Mouse (Mus musculus) lung, embryonic 14.5 days (tissue): Measurements from ENCODE around the gene Myd88. TPM values are rescaled to one million over a fixed set of nuclear protein-coding genes. Genes with fewer than 3 reads are reported as not detected.
A peak's percentile ranks its signal among the peaks of the same experiment; 100 is the strongest.

Source experiments
- ATAC-seq: fragments of 200-750 bp; cut with Nextera tagmentation; 2 replicates; pipeline ENCODE4 v1.8.0; 2017; ENCODE audit warnings: mild to moderate bottlenecking, moderate TSS enrichment, moderate library complexity; ENCODE audit not compliant: insufficient read depth
- DNase-seq: peaks from one replicate; pipeline ENCODE4 v3.0.0-alpha.2; 2015
- H3K27ac ChIP-seq: fragments of 300-500 bp; sonication (generic); 2 replicates; pipeline ENCODE4 v1.5.1; 2014; ENCODE audit warnings: low read depth, mild to moderate bottlenecking, moderate library complexity
- H3K27me3 ChIP-seq: fragments of 300-500 bp; sonication (generic); 2 replicates; pipeline ENCODE4 v1.6.1; 2014; ENCODE audit warnings: low read length, control low read depth; ENCODE audit not compliant: insufficient read depth
- H3K36me3 ChIP-seq: fragments of 300-500 bp; sonication (generic); 2 replicates; pipeline ENCODE4 v1.6.1; 2014; ENCODE audit warnings: control low read depth; ENCODE audit not compliant: insufficient read depth
- H3K4me1 ChIP-seq: fragments of 300-500 bp; sonication (generic); 2 replicates; pipeline ENCODE4 v1.6.1; 2014; ENCODE audit warnings: antibody characterized with exemption, control low read depth; ENCODE audit not compliant: insufficient read depth
- H3K4me2 ChIP-seq: fragments of 300-500 bp; sonication (generic); 2 replicates; pipeline ENCODE4 v1.6.1; 2014; ENCODE audit warnings: mild to moderate bottlenecking
- H3K4me3 ChIP-seq: fragments of 300-500 bp; sonication (generic); 2 replicates; pipeline ENCODE4 v1.5.1; 2014; ENCODE audit warnings: low read depth, low read length
- H3K9ac ChIP-seq: fragments of 300-500 bp; sonication (generic); 2 replicates; pipeline ENCODE4 v1.6.1; 2014
- H3K9me3 ChIP-seq: fragments of 300-500 bp; sonication (generic); 2 replicates; pipeline ENCODE4 v1.6.1; 2016; ENCODE audit warnings: low read depth, low read length, control low read depth
- CTCF ChIP-seq: IDR thresholded peaks from 2 replicates; pipeline ENCODE4 v1.5.1; 2016; ENCODE audit warnings: antibody characterized with exemption, low read depth
- WGBS: fragments of 180-500 bp; shearing (Covaris S2); extraction: QIAGEN DNeasy Blood & Tissue Kit; methylation state at CpG from one replicate; pipeline ENCODE4 v1.1.7; 2014; 5-methylcytosine and 5-hydroxymethylcytosine counted together
- polyA plus RNA-seq: library from polyadenylated mRNA; unstranded; fragments of >200 nt; fragmentation: Nextera tagmentation; extraction: Ambion mirVana; gene quantifications from 2 replicates; pipeline ENCODE4 v1.2.1, GENCODE M21; 2014

The Myd88 gene
- polyA plus RNA-seq, 1 experiment from 2014 or later: 21.8 TPM

DNA sequence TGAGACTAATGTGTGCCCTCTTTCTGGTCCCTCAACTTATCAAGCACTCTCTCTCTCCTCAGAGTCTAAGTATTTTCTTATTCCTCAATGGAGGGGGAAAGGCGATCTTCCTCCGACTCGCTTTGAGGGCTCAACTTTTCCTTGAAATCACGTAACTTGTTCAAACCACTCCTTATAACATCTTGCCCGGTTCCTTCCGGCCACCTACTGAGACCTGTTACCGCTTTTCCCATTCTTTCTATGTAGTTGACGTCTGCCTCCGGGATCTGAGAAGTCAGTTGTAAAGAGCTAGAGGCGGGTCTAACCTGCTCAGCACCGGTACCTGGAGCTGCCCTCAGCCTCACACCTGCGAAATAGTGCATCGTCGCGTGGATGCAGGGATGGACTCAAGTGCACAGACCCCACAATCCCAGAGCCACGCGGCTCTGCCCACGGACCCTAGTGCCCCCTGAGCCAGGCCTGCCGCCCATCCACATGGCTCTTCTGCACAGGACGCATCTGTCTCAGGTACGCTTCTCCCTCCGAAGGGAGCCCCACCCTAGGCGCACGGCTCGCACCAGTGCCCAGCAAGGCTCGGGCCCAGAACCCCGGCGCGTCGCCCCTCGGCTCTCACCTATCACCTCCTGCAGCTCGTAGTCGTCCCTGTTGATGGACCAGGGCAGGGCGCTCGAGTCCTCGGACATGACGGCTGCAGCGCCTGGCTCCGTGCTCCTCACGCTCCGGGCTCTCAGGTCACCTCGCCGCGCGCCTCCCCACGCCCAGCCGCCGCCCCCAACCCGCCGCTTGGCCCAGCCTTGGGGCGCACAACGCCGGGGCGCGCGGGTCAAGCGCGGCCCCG lies 19.6 kb downstream of the Myd88 start:
- under 1% methylated on average over 57 of the region's 59 CpGs for WGBS
- Histone ChIP-seq H3K27me3 (no peaks in the 10 kb centered on the region), H3K36me3 (no peaks in the 10 kb centered on the region), H3K27ac (peak overlapping the region; percentile 91), H3K9ac (peak overlapping the region; percentile 83), H3K4me3 (peak overlapping the region; percentile 91), H3K4me2 (peak overlapping the region; percentile 96), H3K4me1 (no peaks in the 10 kb centered on the region), H3K9me3 (no peaks in the 10 kb centered on the region)
- peak; percentile 24 for DNase-seq
- peak; percentile 47 for ATAC-seq
- no peak for TF ChIP-seq CTCF

- Histone ChIP-seq H3K27me3 (no peaks in the 10 kb centered on the region), H3K36me3 (no peaks in the 10 kb centered on the region), H3K9me3 (no peaks in the 10 kb centered on the region), H3K4me2 (peak overlapping the region; percentile 96), H3K9ac (peak overlapping the region; percentile 83), H3K4me3 (peak overlapping the region; percentile 91), H3K4me1 (no peaks in the 10 kb centered on the region), H3K27ac (0 out of 2 replicates have a peak overlapping the region, but pooled peaks have one; percentile 3)
- TF ChIP-seq CTCF: no peak
- no peak for DNase-seq
- 13% methylated on average over 7 of the region's 7 CpGs for WGBS
- no peak for ATAC-seq
Measured at GRCm38 (mm10) chr9:119320946-119321345, 20.3 kb downstream of the Myd88 start.

- Histone ChIP-seq H3K4me2 (peak overlapping the region; percentile 96), H3K9me3 (no peaks in the 10 kb centered on the region), H3K36me3 (no peaks in the 10 kb centered on the region), H3K27me3 (no peaks in the 10 kb centered on the region), H3K27ac (no peak overlapping the region), H3K9ac (no peak overlapping the region), H3K4me1 (no peaks in the 10 kb centered on the region), H3K4me3 (no peak overlapping the region; the same call in 1 of the 2 replicates)
- DNase-seq (no peak), ATAC-seq (no peak)
- no peak for TF ChIP-seq CTCF
- 77% methylated on average over 7 of the region's 7 CpGs for WGBS
Measured at GRCm38 (mm10) chr9:119320446-119320845, 20.8 kb downstream of the Myd88 start.

GRCm38 (mm10) chr9:119318891-119319290 lies 22.3 kb downstream of the Myd88 start:
- H3K36me3 ChIP-seq: no peaks in the 10 kb centered on the region
- DNase-seq (no peak), ATAC-seq (no peak)
- no peak for TF ChIP-seq CTCF
- H3K27me3 ChIP-seq: no peaks in the 10 kb centered on the region
- H3K9me3 ChIP-seq: no peaks in the 10 kb centered on the region
- no peak overlapping the region for H3K9ac ChIP-seq
- H3K4me3 ChIP-seq: no peak overlapping the region
- no peak overlapping the region for H3K27ac ChIP-seq
- no peak overlapping the region for H3K4me2 ChIP-seq
- H3K4me1 ChIP-seq: no peaks in the 10 kb centered on the region
- WGBS: 86% methylated on average over 1 of the region's 1 CpGs

GRCm38 (mm10) chr9:119313096-119313495 lies 28.1 kb downstream of the Myd88 start:
- ATAC-seq: no peak
- no peak for TF ChIP-seq CTCF

DNA sequence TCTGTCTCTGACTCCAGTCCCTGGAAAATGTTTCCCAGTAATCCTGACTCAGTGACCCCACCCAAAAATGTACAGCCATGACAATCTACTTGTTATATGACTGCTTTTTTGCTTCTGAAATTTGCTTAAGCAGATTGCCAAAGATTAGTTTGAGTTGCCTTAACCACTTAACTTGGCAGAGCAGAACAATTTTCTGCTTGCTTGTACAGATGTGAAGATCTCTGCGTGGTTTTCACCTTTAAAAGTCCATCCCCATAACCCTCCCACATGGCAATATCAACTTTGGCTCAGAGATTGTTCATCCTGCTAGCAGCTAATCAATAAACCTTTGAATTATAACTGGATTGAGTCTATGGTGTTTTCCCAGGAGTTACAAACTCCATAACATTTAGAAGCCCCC lies 32.1 kb downstream of the Myd88 start:
- no peaks in the 10 kb centered on the region for H3K36me3 ChIP-seq
- no peak overlapping the region for H3K9ac ChIP-seq
- TF ChIP-seq CTCF: no peak
- H3K27me3 ChIP-seq: no peaks in the 10 kb centered on the region
- ATAC-seq (no peak), DNase-seq (no peak)
- H3K4me3 ChIP-seq: no peak overlapping the region
- no peaks in the 10 kb centered on the region for H3K9me3 ChIP-seq
- H3K4me2 ChIP-seq: no peak overlapping the region
- H3K4me1 ChIP-seq: no peaks in the 10 kb centered on the region
- no peak overlapping the region for H3K27ac ChIP-seq
- 74% methylated on average over 1 of the region's 1 CpGs for WGBS

More at GRCm38 (mm10) chr9:119313096-119313495, 28.1 kb downstream of the Myd88 start:
- no peak for DNase-seq
- no peaks in the 10 kb centered on the region for H3K9me3 ChIP-seq
- H3K4me3 ChIP-seq: no peak overlapping the region
- no peaks in the 10 kb centered on the region for H3K4me1 ChIP-seq
- H3K36me3 ChIP-seq: no peaks in the 10 kb centered on the region
- H3K9ac ChIP-seq: no peak overlapping the region
- H3K27ac ChIP-seq: no peak overlapping the region
- H3K27me3 ChIP-seq: no peaks in the 10 kb centered on the region
- 86% methylated on average over 10 of the region's 10 CpGs for WGBS
- no peak overlapping the region for H3K4me2 ChIP-seq

GRCm38 (mm10) chr9:119305863-119306262 lies 35.3 kb downstream of the Myd88 start:
- no peaks in the 10 kb centered on the region for H3K9me3 ChIP-seq
- H3K4me1 ChIP-seq: no peaks in the 10 kb centered on the region
- no peak overlapping the region for H3K9ac ChIP-seq
- no peak for TF ChIP-seq CTCF
- no peak overlapping the region for H3K27ac ChIP-seq
- 85% methylated on average over 7 of the region's 7 CpGs for WGBS
- H3K4me2 ChIP-seq: no peak overlapping the region
- no peak for DNase-seq
- H3K4me3 ChIP-seq: no peak overlapping the region
- no peaks in the 10 kb centered on the region for H3K27me3 ChIP-seq
- peaks cover 16% of the 10 kb centered on the region; the same call in 1 of the 2 replicates for H3K36me3 ChIP-seq
- ATAC-seq: no peak
